Mouse (Mus musculus) lung, postnatal 14 days (tissue): Measurements from ENCODE around the gene Mcat.
A peak's percentile ranks its signal among the peaks of the same experiment; 100 is the strongest.

Experiments
- DNase-seq: peaks from one replicate; pipeline ENCODE4 v3.0.0; 2021

Mcat gene

GRCm38 (mm10) chr15:83574731-83575351 is 11.3 kb upstream of the Mcat start:
- peak; percentile 71 for DNase-seq

GRCm38 (mm10) chr15:83573606-83574005 is 10.0 kb upstream of the Mcat start:
- no peak for DNase-seq

- DNase-seq, result no peak
These were observed 8.5 kb upstream of the Mcat start for GRCm38 (mm10) chr15:83572132-83572531.

GRCm38 (mm10) chr15:83571636-83572035 is 8.0 kb upstream of the Mcat start:
- DNase-seq, result no peak

GRCm38 (mm10) chr15:83570641-83571040 is 7.1 kb upstream of the Mcat start:
- DNase-seq, result no peak

GRCm38 (mm10) chr15:83569682-83570081 is 6.1 kb upstream of the Mcat start:
- no peak for DNase-seq

GRCm38 (mm10) chr15:83568544-83568943 is 5.0 kb upstream of the Mcat start:
- DNase-seq, result no peak

GRCm38 (mm10) chr15:83567728-83568127 is 4.1 kb upstream of the Mcat start:
- DNase-seq, result no peak

- no peak for DNase-seq
These were observed 2.4 kb upstream of the Mcat start for GRCm38 (mm10) chr15:83566006-83566405.

GRCm38 (mm10) chr15:83565434-83565833 is 1.8 kb upstream of the Mcat start:
- DNase-seq, result no peak

GRCm38 (mm10) chr15:83563857-83564651 is 467 bp upstream of the Mcat start:
- DNase-seq, result peak; percentile 61

GRCm38 (mm10) chr15:83562626-83563270 is 839 bp downstream of the Mcat start:
- peak; percentile 88 for DNase-seq

GRCm38 (mm10) chr15:83560941-83561477 is 2.6 kb downstream of the Mcat start:
- no peak for DNase-seq

- DNase-seq, result peak; percentile 85
These were observed 8.2 kb downstream of the Mcat start for GRCm38 (mm10) chr15:83555161-83555974.

- DNase-seq, result no peak
These were observed 9.8 kb downstream of the Mcat start for GRCm38 (mm10) chr15:83553831-83554230.

- no peak for DNase-seq
These were observed 13.4 kb downstream of the Mcat start for GRCm38 (mm10) chr15:83550137-83550536.

GRCm38 (mm10) chr15:83547144-83547543 is 16.4 kb downstream of the Mcat start:
- no peak for DNase-seq

GRCm38 (mm10) chr15:83546029-83546428 is 17.6 kb downstream of the Mcat start:
- DNase-seq, result no peak

- DNase-seq, result no peak
These were observed 21.8 kb downstream of the Mcat start for GRCm38 (mm10) chr15:83541647-83542287.

GRCm38 (mm10) chr15:83539905-83540304 is 23.7 kb downstream of the Mcat start:
- DNase-seq, result peak; percentile 69

GRCm38 (mm10) chr15:83538855-83539254 is 24.7 kb downstream of the Mcat start:
- DNase-seq, result no peak

GRCm38 (mm10) chr15:83535890-83536231 is 27.7 kb downstream of the Mcat start:
- no peak for DNase-seq
